Mouse (Mus musculus) MEL (cell line): ENCODE measurements at regions not wholly inside any gene's neighbourhood (a gene's known extent, or its start where the extent isn't known, plus 50 kb on each side); places are given as distances from the start of the nearest gene placed in this dataset.

Experiments used
- DNase-seq: peaks from one replicate; pipeline ENCODE4 v3.0.0; 2011; ENCODE audit warnings: low read depth, low spot score
- H3K27ac ChIP-seq: 2 replicates; pipeline ENCODE4 v1.5.1; 2012; ENCODE audit warnings: low read depth, mild to moderate bottlenecking, control low read depth, low read length, moderate library complexity; ENCODE audit not compliant: control insufficient read depth
- H3K27me3 ChIP-seq, 2 experiments: fragments of 150-350 bp in 1 of 2; sonication (generic) in 1 of 2; 2 replicates each; pipeline ENCODE4 v1.6.1; 2012; ENCODE audit warnings: low read length in 2 of 2, mild to moderate bottlenecking in 2 of 2, improper control_type of control experiment in 1 of 2, moderate library complexity in 1 of 2; ENCODE audit not compliant: insufficient read depth in 2 of 2, control insufficient read depth in 1 of 2
- H3K36me3 ChIP-seq, 2 experiments: 2 replicates each; pipeline ENCODE4 v1.6.1; 2012 to 2014; ENCODE audit warnings: low read length in 2 of 2, improper control_type of control experiment in 1 of 2, inconsistent platforms in 1 of 2, mild to moderate bottlenecking in 1 of 2; ENCODE audit not compliant: insufficient read depth in 2 of 2, control insufficient read depth in 1 of 2
- H3K4me1 ChIP-seq, 2 experiments: fragments of 150-350 bp in 1 of 2; sonication (generic) in 1 of 2; 2 replicates each; pipeline ENCODE4 v1.6.1; 2012; ENCODE audit warnings: low read length in 2 of 2, improper control_type of control experiment in 1 of 2, mild to moderate bottlenecking in 1 of 2; ENCODE audit not compliant: insufficient read depth in 2 of 2, control insufficient read depth in 1 of 2
- H3K4me3 ChIP-seq, 2 experiments: fragments of 150-350 bp in 1 of 2; sonication (generic) in 1 of 2; 2 replicates each; pipeline ENCODE4 v1.5.1; 2012; ENCODE audit warnings: low read depth in 2 of 2, low read length in 2 of 2, mild to moderate bottlenecking in 2 of 2, moderate library complexity in 2 of 2, control low read depth in 1 of 2, improper control_type of control experiment in 1 of 2; ENCODE audit not compliant: control insufficient read depth in 1 of 2, insufficient read depth in 1 of 2
- H3K79me2 ChIP-seq: 2 replicates; pipeline ENCODE4 v1.6.1; 2012; ENCODE audit warnings: mild to moderate bottlenecking, low read length, moderate library complexity; ENCODE audit not compliant: control insufficient read depth, poor library complexity, insufficient read depth
- H3K9ac ChIP-seq: 2 replicates; pipeline ENCODE4 v1.6.1; 2012; ENCODE audit warnings: low read depth, mild to moderate bottlenecking, control low read depth, low read length, moderate library complexity; ENCODE audit not compliant: control insufficient read depth, poor library complexity, severe bottlenecking
- H3K9me3 ChIP-seq: fragments of 150-350 bp; sonication (generic); replicated peaks from 2 replicates; pipeline ENCODE4 v1.6.1; 2012; ENCODE audit warnings: mild to moderate bottlenecking, low read length, improper control_type of control experiment, moderate library complexity; ENCODE audit not compliant: insufficient read depth
- CHD1 ChIP-seq: IDR thresholded peaks from 2 replicates; pipeline ENCODE4 v1.6.1; 2012; ENCODE audit warnings: low read depth, mild to moderate bottlenecking, inconsistent platforms, low read length, improper control_type of control experiment
- CHD2 ChIP-seq: IDR thresholded peaks from 2 replicates; pipeline ENCODE4 v1.6.1; 2011; ENCODE audit warnings: low read length, improper control_type of control experiment
- E2F4 ChIP-seq: IDR thresholded peaks from 2 replicates; pipeline ENCODE4 v1.6.1; 2011; ENCODE audit warnings: low read depth, low read length, improper control_type of control experiment, borderline replicate concordance
- ELF1 ChIP-seq: IDR thresholded peaks from 2 replicates; pipeline ENCODE4 v1.6.1; 2014; ENCODE audit warnings: low read depth, mild to moderate bottlenecking, inconsistent platforms, low read length, improper control_type of control experiment, moderate library complexity
- EP300 ChIP-seq, 2 experiments: IDR thresholded peaks; 2 replicates each; pipeline ENCODE4 v1.6.1; 2011; ENCODE audit warnings: improper control_type of control experiment in 2 of 2, low read length in 2 of 2, low read depth in 1 of 2, mild to moderate bottlenecking in 1 of 2
- ETS1 ChIP-seq: IDR thresholded peaks from 2 replicates; pipeline ENCODE4 v1.6.1; 2012; ENCODE audit warnings: low read depth, mild to moderate bottlenecking, inconsistent platforms, low read length, improper control_type of control experiment, moderate library complexity
- GATA1 ChIP-seq: IDR thresholded peaks from 2 replicates; pipeline ENCODE4 v1.6.1; 2011; ENCODE audit warnings: low read depth, low read length, improper control_type of control experiment
- JUND ChIP-seq: IDR thresholded peaks from 2 replicates; pipeline ENCODE4 v1.6.1; 2011; ENCODE audit warnings: low read depth, mild to moderate bottlenecking, improper control_type of control experiment, low read length
- MAFK ChIP-seq: IDR thresholded peaks from 2 replicates; pipeline ENCODE4 v1.6.1; 2011; ENCODE audit warnings: low read depth, mild to moderate bottlenecking, low read length, improper control_type of control experiment, borderline replicate concordance
- MAX ChIP-seq: IDR thresholded peaks from 2 replicates; pipeline ENCODE4 v1.6.1; 2011; ENCODE audit warnings: low read length, improper control_type of control experiment
- MYB ChIP-seq: IDR thresholded peaks from 2 replicates; pipeline ENCODE4 v1.6.1; 2011; ENCODE audit warnings: mild to moderate bottlenecking, low read depth, low read length, improper control_type of control experiment
- MYC ChIP-seq: IDR thresholded peaks from 2 replicates; pipeline ENCODE4 v1.6.1; 2011; ENCODE audit warnings: low read depth, mild to moderate bottlenecking, low read length, improper control_type of control experiment, moderate library complexity
- NRF1 ChIP-seq: IDR thresholded peaks from 2 replicates; pipeline ENCODE4 v1.6.1; 2014; ENCODE audit warnings: low read depth, mild to moderate bottlenecking, inconsistent platforms, low read length, improper control_type of control experiment, moderate library complexity; ENCODE audit not compliant: poor library complexity, insufficient read depth, severe bottlenecking
- POLR2A ChIP-seq, 2 experiments: IDR thresholded peaks; 2 replicates each; pipeline ENCODE4 v1.6.1; 2011 to 2012; ENCODE audit warnings: low read length in 2 of 2, mild to moderate bottlenecking in 2 of 2, control low read depth in 1 of 2, improper control_type of control experiment in 1 of 2, low read depth in 1 of 2, moderate library complexity in 1 of 2; ENCODE audit not compliant: control insufficient read depth in 1 of 2, insufficient read depth in 1 of 2, poor library complexity in 1 of 2
- POLR2AphosphoS2 ChIP-seq: IDR thresholded peaks from 2 replicates; pipeline ENCODE4 v1.6.1; 2011; ENCODE audit warnings: low read length, improper control_type of control experiment
- POLR2AphosphoS5 ChIP-seq: IDR thresholded peaks from 2 replicates; pipeline ENCODE4 v1.6.1; 2012; ENCODE audit warnings: low read depth, borderline replicate concordance, mild to moderate bottlenecking, inconsistent platforms, low read length, moderate library complexity, mixed read lengths
- RAD21 ChIP-seq: IDR thresholded peaks from 2 replicates; pipeline ENCODE4 v1.6.1; 2011; ENCODE audit warnings: mild to moderate bottlenecking, low read depth, low read length, improper control_type of control experiment
- RCOR1 ChIP-seq: IDR thresholded peaks from 2 replicates; pipeline ENCODE4 v1.6.1; 2012; ENCODE audit warnings: low read depth, mild to moderate bottlenecking, inconsistent platforms, low read length, improper control_type of control experiment
- SIN3A ChIP-seq: IDR thresholded peaks from 2 replicates; pipeline ENCODE4 v1.6.1; 2012; ENCODE audit warnings: low read length, improper control_type of control experiment, inconsistent platforms
- SMC3 ChIP-seq: IDR thresholded peaks from 2 replicates; pipeline ENCODE4 v1.6.1; 2011; ENCODE audit warnings: low read depth, low read length, improper control_type of control experiment
- TAL1 ChIP-seq: IDR thresholded peaks from 2 replicates; pipeline ENCODE4 v1.6.1; 2012; ENCODE audit warnings: mild to moderate bottlenecking, inconsistent platforms, low read length, moderate library complexity, mixed read lengths
- TCF12 ChIP-seq: IDR thresholded peaks from 2 replicates; pipeline ENCODE4 v1.6.1; 2014; ENCODE audit warnings: low read depth, mild to moderate bottlenecking, inconsistent platforms, low read length, improper control_type of control experiment, moderate library complexity
- UBTF ChIP-seq: IDR thresholded peaks from 2 replicates; pipeline ENCODE4 v1.6.1; 2012; ENCODE audit warnings: low read depth, mild to moderate bottlenecking, inconsistent platforms, low read length, improper control_type of control experiment, moderate library complexity, borderline replicate concordance; ENCODE audit not compliant: insufficient read depth
- USF1 ChIP-seq: IDR thresholded peaks from 2 replicates; pipeline ENCODE4 v1.6.1; 2014; ENCODE audit warnings: low read depth, mild to moderate bottlenecking, inconsistent platforms, low read length, improper control_type of control experiment, moderate library complexity
- ZC3H11A ChIP-seq: IDR thresholded peaks from 2 replicates; pipeline ENCODE4 v1.6.1; 2012; ENCODE audit warnings: low read depth, mild to moderate bottlenecking, inconsistent platforms, low read length, improper control_type of control experiment
- ZMIZ1 ChIP-seq: IDR thresholded peaks from 2 replicates; pipeline ENCODE4 v1.6.1; 2012; ENCODE audit warnings: low read depth, mild to moderate bottlenecking, inconsistent platforms, low read length, improper control_type of control experiment, moderate library complexity

DNA sequence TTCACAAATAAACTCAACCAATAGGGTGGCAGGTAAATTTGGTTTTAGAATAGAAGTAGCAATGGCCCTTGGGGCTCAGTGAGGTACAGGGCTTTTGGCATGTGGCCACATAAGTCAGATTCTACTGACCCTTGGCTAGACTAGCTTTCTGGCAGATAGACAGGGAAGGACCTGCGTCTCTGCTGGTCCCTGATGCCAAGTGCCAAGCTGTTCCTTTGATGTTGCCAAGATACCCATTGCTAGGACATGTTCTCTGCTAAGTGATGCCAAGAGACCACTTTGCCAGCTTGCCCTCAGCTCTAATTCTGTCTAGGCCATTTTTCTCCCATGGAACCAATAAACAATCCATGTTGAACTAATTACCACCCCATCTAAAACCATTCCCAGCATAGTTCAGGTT is 110.5 kb upstream of the Adcy1 start:
- Histone ChIP-seq H3K9ac (no peak overlapping the region), H3K79me2 (no peaks in the 10 kb centered on the region), H3K27ac (no peak overlapping the region), H3K4me3 (no peak overlapping the region), H3K36me3 (no peaks in the 10 kb centered on the region), H3K27me3 (no peaks in the 10 kb centered on the region), H3K4me1 (no peaks in the 10 kb centered on the region), H3K9me3 (no peaks in the 10 kb centered on the region)
- TF ChIP-seq NRF1 (no peak), RCOR1 (no peak), CHD2 (no peak), UBTF (no peak), POLR2AphosphoS2 (no peak), RAD21 (no peak), USF1 (no peak), ZC3H11A (no peak), JUND (no peak), MAX (no peak), ZMIZ1 (no peak), POLR2A (IDR thresholded peaks at IDR 0.05; ENCODE audit: control insufficient read depth in 1 of 2, insufficient read depth in 1 of 2, low read depth in 1 of 2, low read length in 2 of 2, poor library complexity in 1 of 2) (no peak), TAL1 (no peak), POLR2AphosphoS5 (no peak), TCF12 (no peak), E2F4 (no peak), GATA1 (no peak)
- DNase-seq, result no peak

DNA sequence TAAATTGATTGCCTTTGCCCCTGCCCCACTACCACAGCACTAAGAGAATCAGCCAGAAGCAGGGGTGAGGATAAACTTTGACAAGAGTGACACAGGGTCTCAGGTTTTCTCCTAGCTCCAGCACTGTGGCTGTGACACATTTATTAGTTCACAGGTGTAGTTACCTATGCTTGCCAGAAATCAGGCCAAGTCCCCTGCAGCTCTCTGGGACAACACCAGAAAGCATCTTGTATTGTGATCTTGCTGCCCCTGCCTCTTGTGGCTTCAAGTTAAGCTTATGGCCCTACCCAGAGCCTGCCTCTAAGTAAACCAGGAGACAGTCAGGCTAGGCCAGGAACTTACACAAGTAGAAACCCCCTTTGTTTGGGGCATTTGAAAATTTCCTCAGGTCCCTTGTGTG is 111.9 kb upstream of the Adcy1 start:
- no peaks in the 10 kb centered on the region for H3K79me2 ChIP-seq
- no peak overlapping the region for H3K27ac ChIP-seq
- H3K4me1 ChIP-seq, result no peaks in the 10 kb centered on the region
- no peaks in the 10 kb centered on the region for H3K27me3 ChIP-seq
- H3K4me3 ChIP-seq, result no peak overlapping the region
- no peak for DNase-seq
- H3K36me3 ChIP-seq, result no peaks in the 10 kb centered on the region
- no peak for TF ChIP-seq RAD21
- no peak for TF ChIP-seq MAFK
- TF ChIP-seq MAX, result no peak
- no peak for TF ChIP-seq CHD1
- no peak for TF ChIP-seq USF1
- no peak for TF ChIP-seq POLR2AphosphoS2
- no peak for TF ChIP-seq SIN3A
- no peak for TF ChIP-seq MYB
- no peak for TF ChIP-seq ETS1
- TF ChIP-seq E2F4, result no peak
- no peak for TF ChIP-seq ELF1
- no peak for TF ChIP-seq EP300 (IDR thresholded peaks at IDR 0.05; ENCODE audit: low read depth in 1 of 2, low read length in 2 of 2)
- no peak for TF ChIP-seq MYC
- no peak for TF ChIP-seq SMC3
- TF ChIP-seq GATA1, result no peak
- H3K9me3 ChIP-seq, result no peaks in the 10 kb centered on the region
- H3K9ac ChIP-seq, result no peak overlapping the region
